Mouse (Mus musculus): ENCODE data around the gene Slitrk1.

DNA sequence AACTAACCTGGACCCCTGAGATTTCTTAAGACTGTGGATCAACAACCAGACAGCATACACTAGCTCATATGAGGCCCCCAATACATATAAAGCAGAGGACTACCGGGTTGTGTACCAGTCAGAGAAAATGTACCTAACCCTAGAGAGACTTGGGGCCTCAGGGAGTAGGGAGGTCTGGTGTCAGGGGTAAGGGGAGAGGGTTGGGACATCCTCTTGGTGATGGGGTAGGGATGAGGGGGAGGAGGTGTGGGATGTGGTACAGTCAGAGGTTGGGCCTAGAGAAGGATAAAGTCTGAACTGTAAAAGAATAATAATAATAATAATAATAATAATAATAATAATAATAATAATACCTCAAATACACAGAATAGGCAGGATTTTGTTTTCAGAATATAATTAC, 54.6 kb downstream of the Slitrk1 start:
- TF ChIP-seq CTCF (IDR thresholded peaks at IDR 0.05; ENCODE audit: low read depth) = no peak
- no peak for TF ChIP-seq EP300 (IDR thresholded peaks at IDR 0.05; ENCODE audit: low read depth)
